Mouse (Mus musculus) mesoderm, embryonic 11.5 days (tissue): ENCODE measurements around the gene Cd300ld4.
"Not testable (repeated sequence)": the region's sequence is repeated elsewhere in the genome, so short reads cannot be mapped to it uniquely, and the experiment has no call there.

Experiments used
- DNase-seq: peaks from one replicate; pipeline ENCODE4 v3.0.0-alpha.2; 2012; ENCODE audit warnings: low read depth, low spot score

The Cd300ld4 gene

DNA sequence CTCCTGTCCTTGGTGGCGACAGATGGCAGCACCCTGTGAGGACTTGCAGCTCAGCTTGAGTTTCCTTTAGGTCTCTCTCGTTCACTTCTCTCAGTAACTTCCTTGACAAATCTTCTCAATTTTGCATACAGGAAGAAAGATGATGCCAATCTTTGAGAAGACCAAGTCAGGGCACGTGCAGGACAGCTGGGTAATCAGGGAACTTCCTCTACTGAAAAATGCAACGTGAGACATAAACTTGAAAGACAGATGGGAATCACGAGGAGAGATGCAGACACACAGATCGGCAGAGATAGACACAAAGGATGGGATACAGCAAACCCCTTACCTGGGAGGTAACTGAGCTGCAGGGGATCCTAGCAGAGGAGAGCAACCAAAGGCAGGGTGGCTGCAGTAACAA lies at the start of gene Cd300ld4:
Gene Cd300ld4 (minus strand): TSS at position 101 of the 400 bp plus-strand sequence.
- not testable (repeated sequence) for DNase-seq

GRCm38 (mm10) chr11:115075859-115076258 lies 49.0 kb upstream of the Cd300ld4 start:
- DNase-seq: no peak

DNA sequence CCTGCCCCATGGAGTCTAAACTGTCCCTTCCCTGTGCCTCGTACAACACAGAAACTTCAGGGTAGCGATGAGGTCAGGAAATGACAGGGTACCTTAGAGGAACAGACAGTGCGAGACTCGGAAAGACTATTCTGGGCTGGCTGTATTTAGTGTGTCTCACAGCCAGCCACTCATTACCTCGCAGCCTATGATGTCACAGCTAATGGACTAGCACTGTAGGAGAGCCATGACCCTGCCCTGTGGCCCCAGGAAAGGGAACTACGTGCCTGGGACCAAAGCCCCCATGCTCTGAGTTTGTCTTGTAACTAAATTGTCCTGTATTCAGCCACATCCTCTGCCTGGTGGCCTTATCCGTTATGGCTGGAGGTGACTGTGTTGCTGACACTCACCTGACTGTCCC lies 48.6 kb upstream of the Cd300ld4 start:
- DNase-seq: no peak

DNA sequence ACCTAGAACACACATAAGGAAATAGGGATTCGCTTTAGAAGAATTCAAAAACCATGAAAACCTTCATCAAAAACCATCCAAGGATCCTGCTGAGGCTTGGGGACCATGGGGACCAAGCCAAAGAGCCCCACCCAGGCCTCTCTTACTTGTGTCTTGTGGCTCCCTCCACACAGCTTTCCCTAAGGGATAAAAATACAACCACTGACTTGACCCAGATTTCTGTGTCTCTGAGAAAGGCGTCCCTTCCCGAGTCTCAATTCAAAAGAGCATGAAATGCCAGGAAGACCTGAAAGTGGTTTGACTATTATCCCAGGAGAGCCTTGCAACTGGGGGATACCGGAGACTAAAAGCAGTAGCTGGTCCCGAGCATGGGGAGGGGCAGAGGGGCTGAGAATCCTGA lies 46.2 kb upstream of the Cd300ld4 start:
- no peak for DNase-seq

DNA sequence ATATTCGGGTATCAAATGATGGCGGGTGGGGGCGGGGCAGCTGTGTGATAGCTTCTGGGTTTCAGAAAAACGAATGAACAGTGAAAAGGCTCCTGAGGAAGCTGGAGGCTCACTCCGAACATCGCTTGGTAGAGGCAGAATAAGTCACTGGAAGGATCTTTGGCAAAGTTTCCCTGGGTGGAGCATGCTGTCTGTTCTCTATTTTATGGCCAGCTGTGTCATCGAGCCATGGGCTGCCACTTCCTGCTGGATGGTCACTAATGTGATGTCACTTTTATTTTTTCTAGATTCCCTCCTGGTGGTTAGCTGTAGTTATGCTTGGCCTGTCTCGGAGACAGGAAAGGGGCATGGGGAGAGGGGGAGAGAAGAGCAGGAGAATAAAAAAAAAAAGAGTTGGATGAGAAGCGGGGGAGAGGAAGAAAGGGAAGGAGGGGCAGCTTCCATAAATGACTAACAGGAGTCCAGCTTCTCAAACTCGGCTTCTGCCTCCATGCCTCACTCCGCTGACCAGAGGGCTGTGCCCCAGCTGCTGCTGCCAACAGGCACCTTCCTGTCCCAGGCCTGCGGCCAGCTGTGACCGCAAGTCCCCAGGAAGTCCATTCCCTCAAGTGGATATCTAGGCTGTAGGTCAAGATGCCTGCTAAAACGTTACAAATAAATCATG lies 45.0 kb upstream of the Cd300ld4 start:
- peak; percentile 74 for DNase-seq

GRCm38 (mm10) chr11:115071015-115071551 lies 44.3 kb upstream of the Cd300ld4 start:
- peak; percentile 65 for DNase-seq

DNA sequence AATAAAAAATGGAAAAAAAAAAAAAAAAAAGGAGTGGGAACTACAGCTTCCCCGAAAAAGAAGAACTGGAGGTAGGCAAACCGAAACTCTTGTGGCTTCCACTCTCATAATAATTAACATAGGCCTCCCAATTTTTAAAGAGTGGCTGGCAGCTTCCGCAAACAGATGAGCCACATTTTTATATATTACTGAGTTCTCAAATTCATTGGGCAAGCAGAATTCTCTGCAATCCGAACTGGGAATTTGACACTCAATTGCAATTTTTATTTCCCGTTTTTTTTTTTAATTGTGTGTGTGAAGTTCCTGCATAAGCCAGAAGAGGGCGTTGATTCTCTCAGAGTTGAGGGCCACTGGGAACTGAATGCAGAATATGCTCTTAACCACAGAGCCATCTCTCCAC lies 40.0 kb upstream of the Cd300ld4 start:
- DNase-seq: no peak

- DNase-seq: no peak
These were observed 35.3 kb upstream of the Cd300ld4 start, which contains the start of gene Cd300e for GRCm38 (mm10) chr11:115062077-115062476. Cd300e (minus strand) TSS chr11:115062177.

DNA sequence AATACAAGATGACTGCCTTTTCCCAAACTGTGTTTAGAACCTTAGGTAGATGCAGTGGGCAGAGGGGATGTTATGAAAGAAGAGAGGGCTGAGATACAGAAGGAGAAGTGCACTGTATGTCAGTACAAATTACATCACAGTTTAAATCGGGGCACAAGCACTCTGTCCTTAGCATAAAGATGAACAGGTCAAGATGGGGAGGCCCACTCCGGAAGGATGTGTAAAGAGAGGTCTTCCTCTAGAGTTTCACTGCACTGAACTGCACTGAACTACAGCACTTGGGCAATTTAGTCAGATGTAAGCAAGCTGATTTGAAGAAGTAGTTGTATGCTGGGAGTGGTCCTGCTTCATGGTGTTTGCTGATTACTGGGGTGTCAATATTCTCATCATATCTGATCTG lies 33.0 kb upstream of the Cd300ld4 start:
- no peak for DNase-seq

- no peak for DNase-seq
These were observed 31.9 kb upstream of the Cd300ld4 start for GRCm38 (mm10) chr11:115058701-115059100.

GRCm38 (mm10) chr11:115054537-115054936 lies 27.7 kb upstream of the Cd300ld4 start:
- no peak for DNase-seq

DNA sequence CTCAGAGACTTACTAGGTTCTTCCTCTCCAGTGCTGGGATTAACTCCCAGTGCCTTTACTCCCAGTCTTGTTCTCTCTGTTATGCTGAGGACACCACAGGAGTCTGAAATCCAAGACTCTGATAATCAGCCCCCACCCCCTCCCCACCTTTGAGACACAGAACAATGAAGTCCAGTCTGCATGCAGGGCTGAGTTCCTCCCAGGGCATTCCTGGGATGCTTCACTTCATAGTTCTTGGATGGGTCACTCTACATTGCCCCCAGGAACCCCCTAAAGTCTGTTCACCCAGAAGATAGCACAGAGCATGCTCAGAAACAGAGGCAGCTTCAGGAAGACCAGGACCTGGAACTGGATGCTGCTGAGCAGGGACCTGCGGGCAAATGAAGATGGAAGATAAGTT lies 26.2 kb upstream of the Cd300ld4 start:
- DNase-seq: no peak

DNA sequence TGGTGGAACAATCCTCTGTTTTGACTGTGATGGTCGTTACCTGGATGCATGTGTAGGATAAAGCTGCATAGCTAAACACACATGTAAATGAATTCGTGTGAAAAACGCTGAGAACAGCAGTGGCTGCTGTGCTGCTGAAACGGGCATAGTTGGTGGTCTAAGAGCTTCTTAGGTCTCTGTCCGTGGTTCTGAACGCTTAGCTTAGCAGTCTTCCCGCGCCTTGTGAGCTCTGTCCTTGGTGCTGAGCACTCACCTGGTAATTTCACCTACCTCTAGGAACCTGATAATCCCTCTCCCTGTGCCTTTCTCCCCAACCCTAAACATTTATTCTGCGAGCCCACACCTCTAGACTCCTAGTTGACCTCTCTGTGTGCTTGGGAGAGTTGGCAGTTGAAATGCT lies 25.4 kb upstream of the Cd300ld4 start:
- DNase-seq: peak; percentile 82

- DNase-seq: no peak
These were observed 22.6 kb upstream of the Cd300ld4 start for GRCm38 (mm10) chr11:115049282-115049895.

DNA sequence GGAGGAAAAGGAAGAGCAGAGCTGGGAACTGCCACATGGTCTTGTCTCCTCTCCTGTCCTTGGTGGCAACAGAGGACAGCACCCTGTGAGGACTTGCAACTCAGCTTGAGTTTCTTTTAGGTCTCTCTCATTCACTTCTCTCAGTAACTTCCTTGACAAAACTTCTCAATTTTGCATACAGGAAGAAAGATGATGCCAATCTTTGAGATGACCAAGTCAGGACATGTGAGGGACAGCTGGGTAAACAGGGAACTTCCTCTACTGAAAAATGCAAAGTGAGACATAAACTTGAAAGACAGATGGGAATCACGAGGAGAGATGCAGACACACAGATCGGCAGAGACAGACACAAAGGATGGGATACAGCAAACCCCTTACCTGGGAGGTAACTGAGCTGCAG lies 21.4 kb upstream of the Cd300ld4 start, which contains the start of gene Cd300ld3:
Gene Cd300ld3 (minus strand): TSS at position 151 of the 400 bp plus-strand sequence.
- no peak for DNase-seq

DNA sequence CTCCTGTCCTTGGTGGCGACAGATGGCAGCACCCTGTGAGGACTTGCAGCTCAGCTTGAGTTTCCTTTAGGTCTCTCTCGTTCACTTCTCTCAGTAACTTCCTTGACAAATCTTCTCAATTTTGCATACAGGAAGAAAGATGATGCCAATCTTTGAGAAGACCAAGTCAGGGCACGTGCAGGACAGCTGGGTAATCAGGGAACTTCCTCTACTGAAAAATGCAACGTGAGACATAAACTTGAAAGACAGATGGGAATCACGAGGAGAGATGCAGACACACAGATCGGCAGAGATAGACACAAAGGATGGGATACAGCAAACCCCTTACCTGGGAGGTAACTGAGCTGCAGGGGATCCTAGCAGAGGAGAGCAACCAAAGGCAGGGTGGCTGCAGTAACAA lies 10.9 kb upstream of the Cd300ld4 start, which contains the start of gene Cd300ld5:
Gene Cd300ld5 (minus strand): TSS at position 101 of the 400 bp plus-strand sequence.
- DNase-seq: not testable (repeated sequence)

DNA sequence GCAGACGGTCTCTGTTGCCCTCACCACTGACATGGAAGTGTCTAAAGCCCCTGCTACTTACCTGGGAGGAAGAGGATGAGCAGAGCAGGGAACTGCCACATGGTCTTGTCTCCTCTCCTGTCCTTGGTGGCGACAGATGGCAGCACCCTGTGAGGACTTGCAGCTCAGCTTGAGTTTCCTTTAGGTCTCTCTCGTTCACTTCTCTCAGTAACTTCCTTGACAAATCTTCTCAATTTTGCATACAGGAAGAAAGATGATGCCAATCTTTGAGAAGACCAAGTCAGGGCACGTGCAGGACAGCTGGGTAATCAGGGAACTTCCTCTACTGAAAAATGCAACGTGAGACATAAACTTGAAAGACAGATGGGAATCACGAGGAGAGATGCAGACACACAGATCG lies 10.7 kb downstream of the Cd300ld4 start, which contains the start of gene Cd300ld2:
Gene Cd300ld2 (minus strand): TSS at position 101 of the 400 bp plus-strand sequence.
- DNase-seq: not testable (repeated sequence)

- no peak for DNase-seq
These were observed 22.7 kb downstream of the Cd300ld4 start for GRCm38 (mm10) chr11:115004070-115004469.

DNA sequence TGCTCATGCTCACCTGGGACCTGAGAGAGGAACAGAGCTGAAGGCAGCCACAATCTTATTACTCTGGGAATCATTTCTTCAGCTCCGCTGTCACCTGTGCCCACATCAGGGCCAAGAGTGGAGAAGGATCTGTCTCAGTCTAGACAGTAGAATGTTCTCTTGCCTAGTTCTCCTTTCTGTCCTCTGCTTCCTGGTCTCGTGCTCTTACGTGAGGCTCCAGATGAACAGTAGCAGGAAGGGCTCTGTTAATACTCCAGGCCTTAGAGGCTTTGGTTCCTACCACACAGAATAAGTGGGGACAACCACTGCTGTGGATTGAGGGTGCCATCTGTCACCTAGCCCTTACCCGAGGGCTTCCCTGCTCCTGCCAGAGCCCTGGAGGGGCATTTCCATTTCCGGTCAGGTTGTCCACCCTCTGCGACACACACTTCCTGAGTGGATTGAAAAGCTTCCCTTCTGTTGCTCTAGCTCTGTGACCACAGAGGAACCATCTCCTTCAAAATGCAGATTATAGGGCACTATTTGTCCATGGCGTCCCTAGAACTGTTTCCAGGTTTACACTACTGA lies 25.3 kb downstream of the Cd300ld4 start, which contains the start of gene Cd300c2:
Gene Cd300c2 (minus strand): TSS at position 407 of the 567 bp plus-strand sequence.
- no peak for DNase-seq

DNA sequence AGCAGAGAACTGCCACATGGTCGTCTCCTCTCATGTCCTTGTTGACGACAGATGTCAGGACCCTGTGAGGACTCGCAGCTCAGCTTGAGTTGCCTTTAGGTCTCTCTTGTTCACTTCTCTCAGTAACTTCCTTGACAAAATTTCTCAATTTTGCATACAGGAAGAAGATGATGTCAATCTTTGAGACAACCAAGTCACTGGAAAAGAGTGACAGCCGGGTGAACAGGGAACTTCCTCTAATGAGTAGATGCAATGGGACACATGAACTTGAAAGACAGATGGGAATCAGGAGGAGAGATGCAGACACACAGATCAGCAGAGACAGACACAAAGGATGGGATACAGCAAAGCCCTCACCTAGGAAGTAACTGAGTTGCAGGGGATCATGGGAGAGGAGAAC lies 37.0 kb downstream of the Cd300ld4 start, which contains the start of gene Cd300ld:
Gene Cd300ld (minus strand): TSS at position 130 of the 400 bp plus-strand sequence.
- DNase-seq: no peak

- DNase-seq: no peak
These were observed 44.9 kb downstream of the Cd300ld4 start for GRCm38 (mm10) chr11:114981866-114982265.

DNA sequence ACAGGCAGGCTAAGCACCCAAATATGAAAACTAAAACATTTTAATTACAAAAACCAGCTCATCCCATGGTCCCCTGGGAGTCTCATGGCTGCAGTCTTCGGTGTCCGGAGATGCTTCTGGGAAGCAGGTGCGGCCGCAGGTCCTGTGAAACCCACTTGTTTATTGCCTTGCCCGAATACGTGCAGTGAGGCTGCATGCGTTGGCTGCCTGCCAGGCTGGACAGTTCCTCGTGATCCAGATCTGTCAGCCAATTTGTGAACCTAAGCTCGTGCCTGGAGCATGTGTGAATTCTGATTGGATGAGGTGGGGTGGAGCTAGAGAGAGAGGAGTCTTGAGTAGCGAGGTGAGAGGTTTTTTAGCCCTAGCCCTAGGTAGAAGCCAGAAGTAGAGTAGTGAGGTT lies 54.1 kb downstream of the Cd300ld4 start:
- DNase-seq: no peak
